In genomic region chr16:29198461-29198860, GRCm38 (mm10) we compare ENCODE assay signal across 7 mouse cellular contexts. TPM values are rescaled to one million over a fixed set of nuclear protein-coding genes. Genes with fewer than 3 reads are reported as not detected.
A peak's percentile ranks its signal among the peaks of the same experiment; 100 is the strongest.
DNase-seq lines count a peak whose midpoint lies in the region; ATAC-seq and TF ChIP-seq lines count a peak whose summit lies in the region.

No protein-coding gene starts in this region.

- intact Hi-C loops in heart, adult 2 months (cut with DNase I) = no loop called here

- no peak overlapping the region for H3K4me2 ChIP-seq in lung, embryonic 16.5 days (ENCODE audit: low read depth, low read length)

- H3K4me1 ChIP-seq in lung, embryonic 16.5 days (replicated peaks; ENCODE audit: control insufficient read depth, insufficient read depth, low read length) = 0 out of 2 replicates have a peak, but pooled peaks cover 6% of the 10 kb centered on the region
- H3K4me1 ChIP-seq in heart, adult 2 months (ENCODE audit: control insufficient read depth, insufficient read depth, low read length) = no peaks in the 10 kb centered on the region; the same call in 1 of the 2 replicates

- H3K9me3 ChIP-seq in lung, embryonic 16.5 days (ENCODE audit: control insufficient read depth, low read length) = no peaks in the 10 kb centered on the region

- TF ChIP-seq CTCF in heart, adult 2 months (IDR thresholded peaks at IDR 0.05) = no peak

- no peak for DNase-seq in lung, adult 18-20 months
- DNase-seq in heart, adult 2 months = peak; percentile 23 to 24
- peak; percentile 31 for DNase-seq in layer of hippocampus, postnatal 36 days
- peak; percentile 72 for DNase-seq in telencephalon, adult 2 months (ENCODE audit: low read depth, low spot score)
- no peak for DNase-seq in cerebellum, postnatal 14 days
- DNase-seq in cerebellum, adult 11-12 months = no peak

- H3K4me3 ChIP-seq in lung, embryonic 16.5 days (ENCODE audit: low read length) = no peak overlapping the region
- H3K4me3 ChIP-seq in heart, adult 2 months = no peak overlapping the region

- H3K9ac ChIP-seq in lung, embryonic 16.5 days (ENCODE audit: low read length) = no peak overlapping the region
- no peak overlapping the region for H3K9ac ChIP-seq in heart, adult 2 months (ENCODE audit: low read depth, low read length)

- ATAC-seq in lung, embryonic 16.5 days (ENCODE audit: low read depth) = peak; percentile 88

- no peaks in the 10 kb centered on the region for H3K79me2 ChIP-seq in heart, adult 2 months (replicated peaks; ENCODE audit: control insufficient read depth, insufficient read depth, low read length)

- H3K27ac ChIP-seq in lung, embryonic 16.5 days (ENCODE audit: low read length) = no peak overlapping the region
- H3K27ac ChIP-seq in heart, adult 2 months = no peak overlapping the region

- WGBS in lung, embryonic 16.5 days = 2% methylated on average over 5 of the region's 5 CpGs
- WGBS in heart, adult 2 months = 22% methylated on average over 5 of the region's 5 CpGs

- no peaks in the 10 kb centered on the region for H3K27me3 ChIP-seq in lung, embryonic 16.5 days (ENCODE audit: control insufficient read depth, insufficient read depth, low read depth, low read length)
- H3K27me3 ChIP-seq in heart, adult 2 months (ENCODE audit: control insufficient read depth, insufficient read depth, low read length) = no peaks in the 10 kb centered on the region; the same call in 1 of the 2 replicates

- TF ChIP-seq POLR2A in heart, adult 2 months (IDR thresholded peaks at IDR 0.05; ENCODE audit: insufficient read depth, low read depth, low read length) = no peak

- no peaks in the 10 kb centered on the region for H3K36me3 ChIP-seq in lung, embryonic 16.5 days (ENCODE audit: control insufficient read depth, insufficient read depth, low read length)
- no peaks in the 10 kb centered on the region for H3K36me3 ChIP-seq in heart, adult 2 months (ENCODE audit: control insufficient read depth, insufficient read depth, low read length)

- TF ChIP-seq EP300 in heart, adult 2 months (IDR thresholded peaks at IDR 0.05; ENCODE audit: insufficient read depth, low read depth, low read length) = no peak

RNA-seq across cellular contexts. Expression of gene Hrasls, which starts 11.0 kb away (rescaled TPM):
- polyA plus RNA-seq in lung, embryonic 16.5 days (2015; fragmentation: Nextera tagmentation; extraction: Ambion mirVana) = 0.23 and 0.41 TPM in 2 replicates
- total RNA-seq in heart, adult 2 months (2021) = 10 to 100 TPM; 29.8 to 34.3 TPM
- polyA plus RNA-seq in heart, adult 2 months (2012; rRNA removed) = 29.6 and 38.0 TPM in 2 replicates
- total RNA-seq in layer of hippocampus, postnatal 36 days (2021) = 10 to 100 TPM; 10.0 to 11.3 TPM

Comparison
In these comparisons a context has a peak if more than half of its experiments do, and no peak if none do; other contexts are left out.
1. DNase-seq: peak in heart, adult 2 months (2 of 2), layer of hippocampus, postnatal 36 days (2 of 2) and telencephalon, adult 2 months (single experiment); none in lung, adult 18-20 months (0 of 2), cerebellum, postnatal 14 days (0 of 2) and cerebellum, adult 11-12 months (single experiment).